Mouse (Mus musculus) heart, postnatal 10 days (tissue): Measurements from ENCODE around the gene Inpp5e. TPM values are rescaled to one million over a fixed set of nuclear protein-coding genes. Genes with fewer than 3 reads are reported as not detected.
"Not testable (repeated sequence)": the region's sequence is repeated elsewhere in the genome, so short reads cannot be mapped to it uniquely, and the experiment has no call there.

Source experiments
- DNase-seq, 2 experiments: peaks; one replicate each; pipeline ENCODE4 v3.0.0; 2021
- intact Hi-C: fragments of 180-260 bp; cut with DNase I; formaldehyde crosslinking; loops from one replicate; pipeline ENCODE4 v1.15.1; 2025
- total RNA-seq, 2 experiments: library from RNA; stranded (reverse); gene quantifications; 2 replicates each; pipeline ENCODE4 v1.2.3; 2021

Inpp5e gene
- total RNA-seq, 2 experiments from 2014 or later, result 15.3 to 17.1 TPM

DNA sequence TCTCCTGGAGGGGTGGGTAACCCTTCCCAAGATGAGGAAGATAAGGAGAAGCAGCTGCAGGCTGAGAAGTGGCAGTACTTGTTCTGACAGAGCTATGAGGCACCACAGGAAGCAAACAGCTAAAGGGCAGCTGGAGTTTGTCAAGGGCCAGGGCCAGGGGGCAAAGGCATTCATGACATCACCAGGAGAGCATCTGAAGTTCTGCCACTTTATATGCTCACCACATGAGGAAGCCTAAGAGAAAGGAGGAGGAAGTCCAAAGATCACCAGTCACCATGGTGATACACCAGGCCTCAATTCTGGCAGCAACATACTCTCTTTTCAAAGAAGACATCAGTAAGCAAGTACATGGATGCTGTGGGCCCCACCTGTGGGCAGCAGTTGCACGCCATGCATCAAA lies 14.1 kb upstream of the Inpp5e start:
- intact Hi-C loops, result no loop called here
- DNase-seq, result no peak

DNA sequence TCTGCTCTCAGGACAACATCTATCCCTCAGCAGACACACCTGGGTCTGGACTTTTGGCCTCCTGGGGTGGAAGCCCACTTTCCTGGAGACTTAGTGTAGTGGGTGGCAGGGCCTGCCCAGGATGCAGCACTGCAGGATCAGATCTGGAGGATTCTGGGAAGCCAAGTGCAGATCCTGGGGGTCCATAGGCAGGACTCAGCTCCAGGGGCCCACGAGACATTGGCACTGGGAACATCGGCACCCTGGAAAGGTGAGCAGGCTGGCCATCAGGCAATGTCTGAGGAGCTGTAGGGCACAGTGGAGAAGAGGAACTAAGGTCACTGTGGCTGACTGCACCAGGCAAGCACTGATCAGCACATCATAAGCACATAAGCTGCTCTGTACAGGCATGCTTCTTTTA lies 13.0 kb upstream of the Inpp5e start:
- intact Hi-C loops, result no loop called here
- DNase-seq, result no peak

GRCm38 (mm10) chr2:26418120-26418519 lies 9.1 kb upstream of the Inpp5e start:
- DNase-seq, result no peak
- intact Hi-C loops, result no loop called here

- intact Hi-C loops, result no loop called here
- no peak for DNase-seq
These were observed 8.1 kb upstream of the Inpp5e start for GRCm38 (mm10) chr2:26417066-26417465.

DNA sequence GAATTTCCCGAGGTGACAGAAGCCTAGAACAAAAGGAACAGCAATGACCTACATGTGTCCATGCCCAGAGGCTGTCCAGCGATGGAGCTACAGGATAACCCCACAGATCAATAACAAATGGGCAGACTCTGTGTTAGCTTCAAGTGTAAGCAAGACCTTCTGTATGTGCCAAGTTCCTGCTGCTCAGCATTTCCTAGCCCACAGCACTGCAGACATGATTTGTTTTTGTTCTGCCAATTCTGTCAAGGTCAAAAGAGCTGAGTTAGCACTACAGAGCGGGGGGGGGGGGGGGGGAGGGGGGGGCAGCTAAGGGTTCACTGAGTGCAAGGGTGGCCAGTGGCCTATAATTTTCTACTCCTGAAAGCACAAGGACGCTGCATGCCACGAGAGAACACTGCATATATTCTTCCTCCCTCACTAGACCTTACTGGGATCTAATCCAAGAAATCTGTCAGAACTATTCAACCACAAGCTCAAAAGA lies 2.0 kb upstream of the Inpp5e start:
- intact Hi-C loops, result no loop called here
- DNase-seq, result peak in 1 of 2 experiments; percentile 25

GRCm38 (mm10) chr2:26410091-26410490 lies 1.1 kb upstream of the Inpp5e start:
- intact Hi-C loops, result no loop called here
- DNase-seq, result no peak

DNA sequence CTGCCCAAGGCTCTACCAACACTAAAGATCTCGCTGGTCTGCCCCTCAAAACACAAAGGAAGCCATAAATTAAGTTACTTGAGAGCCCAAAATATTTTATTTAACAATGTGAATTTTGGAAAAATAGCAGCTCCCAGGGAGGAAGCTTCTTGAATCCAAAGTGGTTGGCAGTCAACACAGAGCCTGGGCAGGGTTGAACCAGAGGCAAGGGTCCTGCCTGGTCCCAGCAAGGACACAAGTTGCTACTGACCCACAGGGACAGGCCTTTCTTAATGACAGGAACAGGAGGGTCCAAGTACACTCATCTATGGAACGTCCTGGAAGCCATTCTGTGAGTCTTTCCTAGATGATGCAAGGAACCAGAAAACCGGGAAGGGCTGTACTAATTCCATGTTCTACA lies 359 bp upstream of the Inpp5e start:
- intact Hi-C loops, result loop anchor here (2.0 to 5.0 kb wide), 2 partner anchors 57 to 82 kb away; partner anchors contain the start of gene Dnlz
- no peak for DNase-seq

DNA sequence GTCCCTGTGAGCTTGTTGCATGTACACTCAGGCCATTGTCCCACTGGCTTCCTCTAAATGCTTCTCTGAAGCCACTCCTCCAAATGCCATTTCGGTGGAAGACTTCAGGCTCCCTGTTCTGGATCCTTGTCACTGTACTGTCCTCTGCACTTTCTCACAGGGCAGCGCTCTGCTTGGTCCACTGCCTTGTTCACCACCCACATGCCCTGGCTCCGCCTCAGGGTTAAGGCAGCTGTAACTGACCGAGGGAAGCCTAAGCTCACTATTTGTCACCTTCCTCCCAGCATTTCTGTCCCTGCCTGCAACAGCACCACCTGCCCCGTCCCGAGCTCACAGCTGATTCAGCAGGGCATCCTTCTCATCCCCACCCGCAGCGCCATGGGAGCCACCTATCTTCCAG lies 5.7 kb downstream of the Inpp5e start:
- intact Hi-C loops, result no loop called here
- DNase-seq, result no peak

- DNase-seq, result no peak
- intact Hi-C loops, result no loop called here
These were observed 6.7 kb downstream of the Inpp5e start for GRCm38 (mm10) chr2:26402265-26402664.

GRCm38 (mm10) chr2:26401023-26401422 lies 8.0 kb downstream of the Inpp5e start:
- intact Hi-C loops, result no loop called here
- DNase-seq, result no peak

- DNase-seq, result no peak
- intact Hi-C loops, result no loop called here
These were observed 8.7 kb downstream of the Inpp5e start for GRCm38 (mm10) chr2:26400296-26400695.

DNA sequence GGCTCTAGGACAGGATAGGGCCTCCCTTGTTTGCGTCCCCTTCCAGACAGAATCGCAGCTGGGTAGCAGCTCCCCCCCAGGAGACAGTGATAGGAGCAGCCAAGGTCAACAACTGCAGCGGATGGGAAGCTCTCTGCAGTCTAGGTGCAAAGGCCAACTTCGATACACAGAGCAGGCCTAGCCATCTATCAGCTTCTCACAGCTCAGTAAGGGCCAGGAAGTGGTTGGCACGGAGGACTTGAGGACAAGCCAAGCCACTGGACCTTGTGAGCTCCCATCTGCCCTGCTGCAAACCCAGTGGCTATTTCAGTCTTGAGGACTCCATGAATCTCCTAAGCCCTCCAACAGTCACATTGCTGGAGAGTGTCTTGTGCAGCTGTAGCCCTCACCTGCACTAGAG lies 9.4 kb downstream of the Inpp5e start:
- peak; percentile 71 to 78 for DNase-seq
- intact Hi-C loops, result no loop called here

GRCm38 (mm10) chr2:26398978-26399377 lies 10.0 kb downstream of the Inpp5e start:
- intact Hi-C loops, result no loop called here
- peak; percentile 47 for DNase-seq

GRCm38 (mm10) chr2:26391617-26392016 lies 17.4 kb downstream of the Inpp5e start:
- no peak for DNase-seq
- intact Hi-C loops, result no loop called here

- intact Hi-C loops, result no loop called here
- DNase-seq, result no peak
These were observed 18.0 kb downstream of the Inpp5e start for GRCm38 (mm10) chr2:26390954-26391353.

GRCm38 (mm10) chr2:26389154-26389690 lies 19.8 kb downstream of the Inpp5e start, which contains the start of the genes Entr1 and Pmpca:
TSS of gene Entr1 (minus strand) at chr2:26389316.
TSS of gene Pmpca (plus strand) at chr2:26389339.
- DNase-seq, result peak; percentile 90 to 91
- intact Hi-C loops, result no loop called here

DNA sequence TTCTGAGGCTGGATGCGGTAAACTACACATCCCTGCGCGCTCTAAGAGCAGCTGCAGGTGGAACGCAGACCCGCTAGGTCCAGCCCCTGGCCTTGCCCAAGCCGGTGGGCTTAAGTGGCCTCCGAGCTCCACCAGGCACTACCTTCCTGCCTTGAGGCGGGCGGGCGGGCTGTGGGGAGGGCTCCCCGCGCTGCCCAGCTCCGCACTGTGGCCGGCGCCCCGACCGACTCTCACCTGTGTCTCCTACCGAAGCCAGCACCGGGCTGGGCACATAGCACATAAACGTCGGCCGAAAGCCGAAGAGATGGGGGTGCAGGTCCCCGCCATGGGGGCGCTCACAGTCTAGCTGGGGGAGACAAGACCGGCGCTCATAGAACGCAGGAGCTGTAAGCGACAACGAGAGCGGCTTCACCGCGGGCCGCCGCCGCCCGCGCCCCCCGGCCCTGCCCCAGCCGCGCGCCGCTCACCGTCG lies 20.3 kb downstream of the Inpp5e start:
- no peak for DNase-seq
- intact Hi-C loops, result no loop called here

- intact Hi-C loops, result no loop called here
- no peak for DNase-seq
These were observed 21.3 kb downstream of the Inpp5e start for GRCm38 (mm10) chr2:26387713-26388112.

DNA sequence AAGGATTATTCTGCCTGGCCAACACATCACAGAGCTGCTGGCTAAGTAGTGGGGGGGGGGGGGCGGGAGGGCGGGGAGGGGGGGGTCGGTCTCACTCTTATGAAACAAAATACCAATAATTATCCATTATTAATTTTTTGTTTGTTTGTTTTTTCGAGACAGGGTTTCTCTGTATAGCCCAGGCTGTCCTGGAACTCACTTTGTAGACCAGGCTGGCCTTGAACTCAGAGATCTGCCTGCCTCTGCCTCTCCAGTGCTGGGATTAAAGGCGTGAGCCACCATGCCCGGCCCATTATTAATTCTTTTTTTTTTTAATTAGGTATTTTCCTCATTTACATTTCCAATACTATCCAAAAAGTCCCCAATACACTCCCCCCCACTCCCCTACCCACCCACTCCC lies 28.1 kb downstream of the Inpp5e start:
- intact Hi-C loops, result not testable (repeated sequence)

GRCm38 (mm10) chr2:26380131-26380771 lies 28.8 kb downstream of the Inpp5e start, which contains the start of gene Snapc4:
TSS of gene Snapc4 (minus strand) at chr2:26380653.
- peak; percentile 85 to 89 for DNase-seq
- intact Hi-C loops, result no loop called here

More for the DNA sequence above, 28.1 kb downstream of the Inpp5e start:
- not testable (repeated sequence) for DNase-seq

GRCm38 (mm10) chr2:26372396-26372795 lies 36.6 kb downstream of the Inpp5e start:
- DNase-seq, result no peak
- intact Hi-C loops, result no loop called here

DNA sequence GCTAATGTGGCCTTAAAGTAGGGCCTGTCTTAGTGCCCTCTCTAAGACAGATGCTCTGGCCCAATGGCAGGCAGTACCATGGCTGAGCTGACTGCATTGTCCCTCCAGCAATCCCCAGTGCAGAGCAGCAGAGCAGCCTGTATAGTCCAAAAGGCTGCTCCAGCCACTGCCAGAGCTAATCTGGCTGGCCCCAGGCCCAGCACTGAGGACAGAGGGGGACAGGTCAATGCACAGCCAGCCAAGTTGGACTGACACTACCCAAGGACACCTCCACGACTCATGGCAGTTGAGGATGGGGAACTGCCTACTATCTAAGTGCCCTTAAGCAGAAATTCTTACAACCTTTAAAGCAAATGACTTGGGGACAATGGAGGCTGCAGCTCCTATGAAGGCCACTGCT lies 40.4 kb downstream of the Inpp5e start:
- intact Hi-C loops, result no loop called here
- peak; percentile 78 to 83 for DNase-seq
